Comparison of ENCODE assay signal across 21 mouse cellular contexts in genomic region chr3:152554366-152554765, GRCm38 (mm10).
A peak's percentile ranks its signal among the peaks of the same experiment; 100 is the strongest.
DNase-seq lines count a peak whose midpoint lies in the region; ATAC-seq lines count a peak whose summit lies in the region.
"Had no signal": no experiment of that assay in that cellular context is flagged by ENCODE, and none has a peak within 500 bp of the region (broad histone marks: within the 10 kb centered on the region; RNA-seq: fewer than 3 reads in every experiment).

No protein-coding gene starts in this region.

- no peak overlapping the region for H3K27ac ChIP-seq in heart, embryonic 12.5 days (ENCODE audit: poor library complexity, severe bottlenecking)
- no peak overlapping the region for H3K27ac ChIP-seq in midbrain, embryonic 11.5 days (ENCODE audit: low read depth, low read length)
- no peak overlapping the region for H3K27ac ChIP-seq in midbrain, embryonic 15.5 days
- H3K27ac ChIP-seq: embryonic facial prominence, embryonic 13.5 days; forebrain, embryonic 12.5 days; heart, adult 2 months; hindbrain, embryonic 14.5 days had no signal

- no peaks in the 10 kb centered on the region for H3K36me3 ChIP-seq in heart, embryonic 12.5 days
- no peaks in the 10 kb centered on the region for H3K36me3 ChIP-seq in midbrain, embryonic 11.5 days (ENCODE audit: control insufficient read depth, insufficient read depth, low read length)
- no peaks in the 10 kb centered on the region for H3K36me3 ChIP-seq in midbrain, embryonic 15.5 days (replicated peaks)
- H3K36me3 ChIP-seq: embryonic facial prominence, embryonic 13.5 days; forebrain, embryonic 12.5 days; hindbrain, embryonic 10.5 days had no signal

- H3K9ac ChIP-seq in heart, embryonic 12.5 days: no peak overlapping the region
- H3K9ac ChIP-seq in midbrain, embryonic 11.5 days (ENCODE audit: low read length): no peak overlapping the region
- no peak overlapping the region for H3K9ac ChIP-seq in midbrain, embryonic 15.5 days
- H3K9ac ChIP-seq: embryonic facial prominence, embryonic 13.5 days; forebrain, embryonic 12.5 days; hindbrain, embryonic 14.5 days had no signal

- 82% methylated on average over 7 of the region's 7 CpGs for WGBS in heart, embryonic 12.5 days
- WGBS in midbrain, embryonic 11.5 days: 95% methylated on average over 7 of the region's 7 CpGs
- 89% methylated on average over 7 of the region's 7 CpGs for WGBS in midbrain, embryonic 15.5 days

- H3K4me1 ChIP-seq in heart, embryonic 12.5 days (replicated peaks): peaks cover 9% of the 10 kb centered on the region; the same call in 1 of the 2 replicates
- no peaks in the 10 kb centered on the region for H3K4me1 ChIP-seq in midbrain, embryonic 11.5 days (ENCODE audit: control insufficient read depth, insufficient read depth, low read length)
- no peaks in the 10 kb centered on the region for H3K4me1 ChIP-seq in midbrain, embryonic 15.5 days
- H3K4me1 ChIP-seq: embryonic facial prominence, embryonic 13.5 days; forebrain, embryonic 12.5 days had no signal

- peak; percentile 65 for DNase-seq in heart, adult 11 months
- peak; percentile 28 for DNase-seq in midbrain, embryonic 11.5 days (ENCODE audit: low spot score, missing footprints)
- peak; percentile 68 for DNase-seq in brain, adult 2 months (ENCODE audit: low read depth, low spot score)
- DNase-seq in telencephalon, adult 2 months (ENCODE audit: low read depth, low spot score): peak; percentile 24
- DNase-seq: adrenal gland, postnatal 14 days; cerebellum, adult 18-20 months; cerebellum, adult 9-11 months; cerebellum, postnatal 36 days; gastrocnemius, postnatal 10 days; heart, adult 2 months had no signal

- H3K27me3 ChIP-seq in heart, embryonic 12.5 days (replicated peaks): no peaks in the 10 kb centered on the region
- H3K27me3 ChIP-seq in midbrain, embryonic 11.5 days (ENCODE audit: control insufficient read depth, insufficient read depth, low read length): no peaks in the 10 kb centered on the region
- no peaks in the 10 kb centered on the region for H3K27me3 ChIP-seq in midbrain, embryonic 15.5 days (replicated peaks)
- H3K27me3 ChIP-seq: CH12.LX; embryonic facial prominence, embryonic 13.5 days; forebrain, embryonic 12.5 days; Patski had no signal

- H3K9me3 ChIP-seq in heart, embryonic 12.5 days (replicated peaks): no peaks in the 10 kb centered on the region
- no peaks in the 10 kb centered on the region for H3K9me3 ChIP-seq in midbrain, embryonic 11.5 days (ENCODE audit: control insufficient read depth, low read length)
- H3K9me3 ChIP-seq in midbrain, embryonic 15.5 days: no peaks in the 10 kb centered on the region
- H3K9me3 ChIP-seq: embryonic facial prominence, embryonic 13.5 days; forebrain, embryonic 12.5 days; hindbrain, embryonic 10.5 days had no signal

- no peak overlapping the region for H3K4me2 ChIP-seq in heart, embryonic 12.5 days
- no peak overlapping the region for H3K4me2 ChIP-seq in midbrain, embryonic 11.5 days
- no peak overlapping the region for H3K4me2 ChIP-seq in midbrain, embryonic 15.5 days
- H3K4me2 ChIP-seq: embryonic facial prominence, embryonic 13.5 days; forebrain, embryonic 12.5 days; heart, embryonic 11.5 days; hindbrain, embryonic 14.5 days had no signal

- ATAC-seq in heart, embryonic 12.5 days (ENCODE audit: insufficient number of reproducible peaks, low FRiP score): no peak
- ATAC-seq in midbrain, embryonic 11.5 days (ENCODE audit: low FRiP score): no peak
- no peak for ATAC-seq in midbrain, embryonic 15.5 days (replicated peaks)
- ATAC-seq: activated CD4-positive, CD25-positive, alpha-beta regulatory T cell, adult 4 months; forebrain, embryonic 16.5 days; Patski had no signal

- no peak overlapping the region for H3K4me3 ChIP-seq in heart, embryonic 12.5 days
- H3K4me3 ChIP-seq in midbrain, embryonic 11.5 days (ENCODE audit: low read depth, low read length): no peak overlapping the region
- no peak overlapping the region for H3K4me3 ChIP-seq in midbrain, embryonic 15.5 days
- H3K4me3 ChIP-seq: embryonic facial prominence, embryonic 13.5 days; forebrain, embryonic 12.5 days; heart, adult 2 months; hindbrain, embryonic 10.5 days had no signal
